Mouse (Mus musculus): Measurements from ENCODE around the gene Plk1. TPM values are rescaled to one million over a fixed set of nuclear protein-coding genes. Genes with fewer than 3 reads are reported as not detected.

The Plk1 gene
- polyA plus RNA-seq, 1 experiment, result 2.1 TPM

DNA sequence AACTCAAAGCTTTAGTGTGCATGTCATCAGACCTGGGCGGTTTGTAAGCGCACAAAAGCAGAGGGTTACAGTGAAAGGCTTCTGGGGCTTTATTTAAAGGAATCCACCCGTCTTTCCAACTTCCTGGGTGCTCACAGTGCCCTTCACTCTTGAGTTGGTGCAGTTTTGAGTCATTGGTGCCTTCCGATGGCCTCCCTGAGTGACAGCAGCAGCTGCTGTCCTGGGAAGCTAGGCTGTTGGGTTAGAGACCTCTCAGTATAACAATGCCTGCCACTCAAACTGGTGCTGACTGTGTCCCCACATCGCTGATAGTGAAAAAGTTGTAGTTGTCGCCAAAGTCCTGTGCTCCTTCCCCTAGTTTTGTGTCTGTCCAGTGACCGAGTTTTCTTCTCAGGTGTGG lies 8.0 kb downstream of the Plk1 start:
- 81% methylated on average over 7 of the region's 7 CpGs for WGBS
- Histone ChIP-seq H3K27me3 (ENCODE audit: control insufficient read depth, insufficient read depth, low read length) (no peaks in the 10 kb centered on the region), H3K4me1 (ENCODE audit: control insufficient read depth, insufficient read depth, low read length) (no peaks in the 10 kb centered on the region), H3K4me3 (replicated peaks; ENCODE audit: insufficient read depth, low read depth, low read length) (no peak overlapping the region), H3K27ac (ENCODE audit: insufficient read depth, low read length) (no peak overlapping the region)
- TF ChIP-seq POLR2A (IDR thresholded peaks at IDR 0.05; ENCODE audit: borderline replicate concordance, insufficient read depth, low read length) (no peak), CTCF (IDR thresholded peaks at IDR 0.05; ENCODE audit: borderline replicate concordance, insufficient read depth, low read depth, low read length) (no peak)
- DNase-seq, result no peak

- H3K4me3 ChIP-seq (replicated peaks; ENCODE audit: insufficient read depth, low read depth, low read length), result no peak overlapping the region
- no peak for TF ChIP-seq CTCF (IDR thresholded peaks at IDR 0.05; ENCODE audit: borderline replicate concordance, insufficient read depth, low read depth, low read length)
- TF ChIP-seq POLR2A (IDR thresholded peaks at IDR 0.05; ENCODE audit: borderline replicate concordance, insufficient read depth, low read length), result no peak
- H3K27ac ChIP-seq (ENCODE audit: insufficient read depth, low read length), result no peak overlapping the region
- no peak for DNase-seq
- no peaks in the 10 kb centered on the region for H3K27me3 ChIP-seq (ENCODE audit: control insufficient read depth, insufficient read depth, low read length)
- no peaks in the 10 kb centered on the region for H3K4me1 ChIP-seq (ENCODE audit: control insufficient read depth, insufficient read depth, low read length)
- WGBS, result 73% methylated on average over 6 of the region's 6 CpGs
Observed at GRCm38 (mm10) chr7:122170705-122171104, 11.5 kb downstream of the Plk1 start.

GRCm38 (mm10) chr7:122171613-122172012 lies 12.4 kb downstream of the Plk1 start:
- TF ChIP-seq CTCF (IDR thresholded peaks at IDR 0.05; ENCODE audit: borderline replicate concordance, insufficient read depth, low read depth, low read length), result no peak
- TF ChIP-seq POLR2A (IDR thresholded peaks at IDR 0.05; ENCODE audit: borderline replicate concordance, insufficient read depth, low read length), result no peak
- DNase-seq, result no peak
- H3K27me3 ChIP-seq (ENCODE audit: control insufficient read depth, insufficient read depth, low read length), result no peaks in the 10 kb centered on the region
- no peaks in the 10 kb centered on the region for H3K4me1 ChIP-seq (ENCODE audit: control insufficient read depth, insufficient read depth, low read length)
- no peak overlapping the region for H3K27ac ChIP-seq (ENCODE audit: insufficient read depth, low read length)
- 62% methylated on average over 10 of the region's 10 CpGs for WGBS
- no peak overlapping the region for H3K4me3 ChIP-seq (replicated peaks; ENCODE audit: insufficient read depth, low read depth, low read length)

DNA sequence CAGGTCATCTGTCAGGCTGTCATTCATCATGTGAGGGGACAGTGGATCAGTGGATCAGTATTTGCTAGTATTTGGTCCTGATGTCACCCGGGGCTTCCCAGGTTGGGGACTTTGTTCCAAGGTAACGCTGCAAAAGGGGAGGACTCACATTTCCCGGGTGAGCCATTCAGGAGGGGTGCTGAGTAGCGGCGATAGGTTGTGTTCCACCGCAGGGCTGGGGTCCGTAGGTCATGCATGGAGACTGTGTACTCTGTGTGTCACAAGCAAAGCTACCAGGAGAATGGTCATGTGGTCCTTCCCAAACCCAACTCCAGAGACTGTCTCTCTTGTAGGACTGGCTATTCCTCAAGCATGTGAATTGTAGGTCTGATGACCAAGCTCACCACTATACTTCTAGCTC lies 21.5 kb downstream of the Plk1 start:
- no peak for TF ChIP-seq CTCF (IDR thresholded peaks at IDR 0.05; ENCODE audit: borderline replicate concordance, insufficient read depth, low read depth, low read length)
- no peak overlapping the region for H3K27ac ChIP-seq (ENCODE audit: insufficient read depth, low read length)
- no peaks in the 10 kb centered on the region for H3K27me3 ChIP-seq (ENCODE audit: control insufficient read depth, insufficient read depth, low read length)
- WGBS, result 87% methylated on average over 7 of the region's 7 CpGs
- H3K4me3 ChIP-seq (replicated peaks; ENCODE audit: insufficient read depth, low read depth, low read length), result no peak overlapping the region
- no peaks in the 10 kb centered on the region for H3K4me1 ChIP-seq (ENCODE audit: control insufficient read depth, insufficient read depth, low read length)
- DNase-seq, result no peak

GRCm38 (mm10) chr7:122184569-122184968 lies 25.3 kb downstream of the Plk1 start:
- Histone ChIP-seq H3K4me1 (ENCODE audit: control insufficient read depth, insufficient read depth, low read length) (no peaks in the 10 kb centered on the region), H3K27ac (ENCODE audit: insufficient read depth, low read length) (no peak overlapping the region), H3K27me3 (ENCODE audit: control insufficient read depth, insufficient read depth, low read length) (no peaks in the 10 kb centered on the region), H3K4me3 (replicated peaks; ENCODE audit: insufficient read depth, low read depth, low read length) (no peak overlapping the region)
- 73% methylated on average over 5 of the region's 5 CpGs for WGBS
- TF ChIP-seq POLR2A (IDR thresholded peaks at IDR 0.05; ENCODE audit: borderline replicate concordance, insufficient read depth, low read length), result no peak
- no peak for TF ChIP-seq CTCF (IDR thresholded peaks at IDR 0.05; ENCODE audit: borderline replicate concordance, insufficient read depth, low read depth, low read length)
- no peak for DNase-seq

GRCm38 (mm10) chr7:122186043-122186442 lies 26.8 kb downstream of the Plk1 start, which contains the start of gene Ern2:
Ern2 (minus strand) TSS chr7:122186207.
- H3K27ac ChIP-seq (ENCODE audit: insufficient read depth, low read length), result no peak within 1 kb of the TSS
- H3K4me1 ChIP-seq (ENCODE audit: control insufficient read depth, insufficient read depth, low read length), result no peaks in the 10 kb centered on the region
- DNase-seq, result no peak
- no peak within 1 kb of the TSS for H3K4me3 ChIP-seq (replicated peaks; ENCODE audit: insufficient read depth, low read depth, low read length)
- WGBS, result 23% methylated on average over 15 of the region's 17 CpGs
- TF ChIP-seq POLR2A (IDR thresholded peaks at IDR 0.05; ENCODE audit: borderline replicate concordance, insufficient read depth, low read length) (no peak), CTCF (IDR thresholded peaks at IDR 0.05; ENCODE audit: borderline replicate concordance, insufficient read depth, low read depth, low read length) (no peak)
- no peaks in the 10 kb centered on the region for H3K27me3 ChIP-seq (ENCODE audit: control insufficient read depth, insufficient read depth, low read length)

DNA sequence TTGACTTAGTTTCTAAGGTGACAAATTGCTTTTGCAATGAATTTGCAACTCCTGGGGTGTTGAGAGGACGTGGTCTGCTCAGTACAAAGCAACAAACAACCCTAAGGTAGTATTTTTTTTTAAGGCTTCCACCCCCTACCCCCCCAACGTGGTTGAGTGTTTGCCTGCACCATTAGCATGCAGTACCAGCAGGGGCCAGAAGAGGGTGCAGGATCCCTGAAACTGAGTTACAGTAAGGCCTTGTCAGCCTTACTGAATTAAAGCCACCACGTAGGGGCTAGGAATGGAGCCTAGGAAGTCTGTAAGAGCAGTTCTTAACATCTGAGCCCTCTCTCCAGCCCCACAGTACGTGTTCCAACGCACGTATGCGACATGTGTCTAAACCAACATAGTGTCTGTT lies 30.2 kb downstream of the Plk1 start:
- no peak overlapping the region for H3K27ac ChIP-seq (ENCODE audit: insufficient read depth, low read length)
- no peaks in the 10 kb centered on the region for H3K27me3 ChIP-seq (ENCODE audit: control insufficient read depth, insufficient read depth, low read length)
- TF ChIP-seq CTCF (IDR thresholded peaks at IDR 0.05; ENCODE audit: borderline replicate concordance, insufficient read depth, low read depth, low read length) (peak; percentile 72), POLR2A (IDR thresholded peaks at IDR 0.05; ENCODE audit: borderline replicate concordance, insufficient read depth, low read length) (no peak)
- WGBS, result 34% methylated on average over 7 of the region's 7 CpGs
- no peak overlapping the region for H3K4me3 ChIP-seq (replicated peaks; ENCODE audit: insufficient read depth, low read depth, low read length)
- peak in 1 of 2 experiments; percentile 19 for DNase-seq
- no peaks in the 10 kb centered on the region for H3K4me1 ChIP-seq (ENCODE audit: control insufficient read depth, insufficient read depth, low read length)

DNA sequence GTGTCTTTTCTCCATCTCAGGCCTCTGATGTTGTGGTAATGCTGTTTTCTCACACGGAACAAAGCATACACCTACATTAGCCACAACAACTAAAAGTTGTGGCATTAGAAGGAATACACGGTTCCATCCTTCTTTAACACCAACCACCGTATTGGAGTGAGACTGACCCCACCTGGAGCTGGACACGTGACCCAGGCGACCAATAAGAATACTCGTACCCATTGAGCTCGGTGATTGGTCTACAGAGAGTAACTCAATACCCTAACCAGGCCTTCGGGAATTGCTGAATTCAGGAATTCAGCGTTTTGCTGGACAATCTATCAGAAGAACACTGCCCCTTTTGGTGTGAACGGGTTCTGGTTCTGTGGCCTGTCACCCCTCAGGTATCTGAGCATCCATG lies 31.9 kb downstream of the Plk1 start:
- TF ChIP-seq POLR2A (IDR thresholded peaks at IDR 0.05; ENCODE audit: borderline replicate concordance, insufficient read depth, low read length) (no peak), CTCF (IDR thresholded peaks at IDR 0.05; ENCODE audit: borderline replicate concordance, insufficient read depth, low read depth, low read length) (no peak)
- Histone ChIP-seq H3K4me1 (ENCODE audit: control insufficient read depth, insufficient read depth, low read length) (no peaks in the 10 kb centered on the region), H3K27me3 (ENCODE audit: control insufficient read depth, insufficient read depth, low read length) (no peaks in the 10 kb centered on the region), H3K4me3 (replicated peaks; ENCODE audit: insufficient read depth, low read depth, low read length) (no peak overlapping the region), H3K27ac (ENCODE audit: insufficient read depth, low read length) (no peak overlapping the region)
- no peak for DNase-seq
- 64% methylated on average over 10 of the region's 10 CpGs for WGBS

Measured in cerebellum, adult 2 months (tissue).